Mouse (Mus musculus) R1 (cell line): ENCODE measurements at regions not wholly inside any gene's neighbourhood (a gene's known extent, or its start where the extent isn't known, plus 50 kb on each side); places are given as distances from the start of the nearest gene placed in this dataset.

Source experiments
- DNase-seq: peaks from one replicate; pipeline ENCODE4 v3.0.0-alpha.2; 2018; ENCODE audit warnings: low read depth, low spot score

DNA sequence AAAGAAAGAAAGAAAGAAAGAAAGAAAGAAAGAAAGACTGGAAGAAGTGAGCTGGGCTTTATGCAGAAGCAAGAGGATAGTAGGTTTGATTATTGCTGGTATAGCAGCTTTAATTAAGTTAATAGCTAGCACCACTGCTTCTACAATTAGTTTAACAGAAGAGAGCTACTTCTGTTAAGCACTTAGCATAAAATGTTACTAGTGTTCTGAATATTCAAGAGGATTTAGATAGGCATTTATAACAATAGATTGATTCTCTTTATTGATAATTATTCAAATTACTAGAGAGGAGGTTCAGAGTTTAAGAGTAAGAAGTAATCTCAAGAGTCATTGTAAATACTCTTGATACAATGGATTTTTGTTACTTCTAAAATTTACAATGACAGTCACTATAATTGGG is 346.1 kb upstream of the Pdgfd start:
- no peak for DNase-seq

DNA sequence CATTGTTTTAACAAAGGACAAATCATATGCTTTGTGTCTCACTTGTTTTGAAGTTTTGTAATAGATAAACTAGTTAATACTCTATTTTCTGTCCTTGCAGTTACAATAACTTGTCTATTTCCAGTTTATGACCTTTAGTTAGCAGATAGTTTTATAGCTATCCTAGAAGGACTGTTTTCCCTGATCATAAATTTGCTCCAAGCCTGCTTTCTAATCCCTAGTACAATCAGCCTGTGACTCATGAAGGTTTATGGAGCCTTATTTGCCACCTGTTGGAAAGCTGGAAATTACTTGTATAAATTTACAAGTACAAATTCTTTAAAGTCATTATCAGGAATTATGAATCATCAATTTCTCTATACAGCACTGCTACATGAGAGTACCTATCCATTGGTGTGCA is 339.5 kb upstream of the Pdgfd start:
- no peak for DNase-seq

GRCm38 (mm10) chr9:5842381-5842780 is 326.0 kb upstream of the Pdgfd start:
- DNase-seq: no peak

GRCm38 (mm10) chr9:5879725-5880124 is 288.7 kb upstream of the Pdgfd start:
- no peak for DNase-seq

- DNase-seq: peak; percentile 78
Observed at GRCm38 (mm10) chr9:5922526-5922925, 245.9 kb upstream of the Pdgfd start.

DNA sequence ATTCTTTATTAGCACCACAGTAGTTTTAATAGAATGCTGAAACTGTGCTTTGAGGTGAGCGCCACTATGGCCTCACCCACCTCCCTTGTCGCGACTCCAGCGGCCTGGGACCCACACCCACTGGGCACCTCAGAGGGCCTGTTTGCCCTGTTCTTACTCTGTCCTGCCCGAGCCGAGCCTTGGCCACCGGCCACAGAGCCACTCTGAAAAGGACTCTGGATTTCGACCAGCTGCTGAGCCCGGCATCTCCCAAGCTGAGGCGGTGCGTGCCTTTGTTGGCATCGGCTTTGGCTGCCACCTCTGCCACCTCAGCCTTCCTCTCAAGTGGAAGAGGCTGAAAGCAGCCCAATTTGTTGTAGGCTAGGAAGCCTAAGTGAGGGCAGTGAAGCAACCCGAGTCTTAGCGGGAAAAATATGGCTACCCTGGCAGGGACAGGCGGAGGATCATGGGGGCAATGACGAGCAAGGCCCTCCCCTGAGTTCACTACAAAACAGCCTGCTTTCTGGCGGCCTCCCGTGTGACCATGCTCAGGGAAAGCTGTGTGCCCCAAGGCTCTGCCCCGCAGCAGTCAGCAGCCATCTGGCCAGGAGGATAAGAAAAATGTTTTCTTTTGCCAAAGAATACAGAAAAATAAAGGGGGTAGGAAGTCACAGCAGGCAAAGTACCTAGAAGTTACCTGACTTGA is 240.1 kb upstream of the Pdgfd start:
- peak; percentile 36 for DNase-seq

GRCm38 (mm10) chr9:5972292-5972691 is 196.1 kb upstream of the Pdgfd start:
- no peak for DNase-seq
